Mouse (Mus musculus) forebrain, embryonic 12.5 days (tissue): ENCODE measurements around the gene Prkd2. TPM values are rescaled to one million over a fixed set of nuclear protein-coding genes. Genes with fewer than 3 reads are reported as not detected.

Experiments
- ATAC-seq: fragments of 200-750 bp; cut with Nextera tagmentation; 2 replicates; pipeline ENCODE4 v1.8.0; 2017; ENCODE audit warnings: moderate TSS enrichment; ENCODE audit not compliant: low FRiP score
- H3K27ac ChIP-seq: fragments of 300-500 bp; sonication (generic); 2 replicates; pipeline ENCODE4 v1.5.1; 2016; ENCODE audit warnings: mild to moderate bottlenecking
- H3K27me3 ChIP-seq: fragments of 300-500 bp; sonication (generic); 2 replicates; pipeline ENCODE4 v1.6.1; 2016; ENCODE audit warnings: mild to moderate bottlenecking
- H3K36me3 ChIP-seq: fragments of 300-500 bp; sonication (generic); replicated peaks from 2 replicates; pipeline ENCODE4 v1.6.1; 2016; ENCODE audit warnings: mild to moderate bottlenecking
- H3K4me1 ChIP-seq: fragments of 300-500 bp; sonication (generic); 2 replicates; pipeline ENCODE4 v1.6.1; 2016
- H3K4me2 ChIP-seq: fragments of 300-500 bp; sonication (generic); 2 replicates; pipeline ENCODE4 v1.6.1; 2016; ENCODE audit warnings: mild to moderate bottlenecking, moderate library complexity
- H3K4me3 ChIP-seq: fragments of 300-500 bp; sonication (generic); replicated peaks from 2 replicates; pipeline ENCODE4 v1.5.1; 2016; ENCODE audit warnings: mild to moderate bottlenecking
- H3K9ac ChIP-seq: fragments of 300-500 bp; sonication (generic); 2 replicates; pipeline ENCODE4 v1.6.1; 2016; ENCODE audit warnings: mild to moderate bottlenecking
- H3K9me3 ChIP-seq: fragments of 300-500 bp; sonication (generic); 2 replicates; pipeline ENCODE4 v1.6.1; 2016
- WGBS: fragments of 180-500 bp; shearing (Covaris S2); methylation state at CpG from one replicate; pipeline ENCODE4 v1.1.7; 2016; 5-methylcytosine and 5-hydroxymethylcytosine counted together
- polyA plus RNA-seq: library from polyadenylated mRNA; unstranded; fragments of >200 nt; fragmentation: Nextera tagmentation; extraction: Ambion mirVana; gene quantifications from 2 replicates; pipeline ENCODE4 v1.2.1, GENCODE M21; 2016

The Prkd2 gene
- polyA plus RNA-seq, 1 experiment from 2014 or later = 10.9 TPM

- Histone ChIP-seq H3K9ac (0 out of 2 replicates have a peak overlapping the region, but pooled peaks have one; percentile 0), H3K4me3 (peak overlapping the region; percentile 37), H3K27me3 (peaks cover 61% of the 10 kb centered on the region), H3K9me3 (peaks cover 13% of the 10 kb centered on the region), H3K4me1 (peaks cover 15% of the 10 kb centered on the region), H3K27ac (no peak overlapping the region), H3K36me3 (peaks cover 22% of the 10 kb centered on the region), H3K4me2 (peak overlapping the region; percentile 24)
- 11% methylated on average over 64 of the region's 95 CpGs for WGBS
- ATAC-seq = 0 out of 2 replicates have a peak, but pooled peaks have one; percentile 36
These were observed 42.6 kb downstream of the Prkd2 start for GRCm38 (mm10) chr7:16885271-16885776.

- H3K4me1 ChIP-seq = peaks cover 15% of the 10 kb centered on the region
- H3K9ac ChIP-seq = no peak overlapping the region
- H3K36me3 ChIP-seq = peaks cover 22% of the 10 kb centered on the region
- peaks cover 66% of the 10 kb centered on the region for H3K27me3 ChIP-seq
- H3K9me3 ChIP-seq = peaks cover 13% of the 10 kb centered on the region
- WGBS = 39% methylated on average over 58 of the region's 59 CpGs
- peak overlapping the region; percentile 37 for H3K4me3 ChIP-seq
- ATAC-seq = 0 out of 2 replicates have a peak, but pooled peaks have one; percentile 19
- H3K4me2 ChIP-seq = no peak overlapping the region; the same call in 1 of the 2 replicates
- no peak overlapping the region for H3K27ac ChIP-seq
These were observed 43.2 kb downstream of the Prkd2 start for GRCm38 (mm10) chr7:16885905-16886304.

DNA sequence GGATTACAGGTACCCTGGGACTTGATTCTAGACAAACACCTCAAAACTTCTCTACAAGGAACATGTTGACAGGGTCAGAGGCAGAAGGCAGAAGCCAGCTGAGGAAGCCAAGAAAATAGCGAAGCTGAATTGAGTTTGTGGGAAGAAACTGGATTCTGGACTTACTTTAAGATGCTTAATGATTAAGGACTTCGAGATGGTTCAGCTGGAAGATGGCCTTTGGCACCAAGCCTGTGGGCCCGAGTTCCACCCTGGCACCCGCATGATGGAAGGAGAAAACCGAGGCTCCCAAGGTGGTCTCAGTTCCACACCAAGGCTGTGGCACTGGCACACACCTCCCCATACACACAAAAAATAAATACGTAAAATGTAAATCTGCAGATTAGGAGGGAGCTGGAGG, 47.8 kb downstream of the Prkd2 start:
- 39% methylated on average over 6 of the region's 6 CpGs for WGBS
- H3K4me2 ChIP-seq = peak overlapping the region; percentile 62
- H3K9me3 ChIP-seq = peaks cover 10% of the 10 kb centered on the region
- peaks cover 73% of the 10 kb centered on the region for H3K27me3 ChIP-seq
- H3K4me1 ChIP-seq = peaks cover 46% of the 10 kb centered on the region
- 0 out of 2 replicates have a peak overlapping the region, but pooled peaks have one; percentile 30 for H3K4me3 ChIP-seq
- no peak for ATAC-seq
- H3K9ac ChIP-seq = 0 out of 2 replicates have a peak overlapping the region, but pooled peaks have one; percentile 0
- peaks cover 12% of the 10 kb centered on the region for H3K36me3 ChIP-seq
- H3K27ac ChIP-seq = peak overlapping the region; percentile 25; the same call in 1 of the 2 replicates

- ATAC-seq = no peak
- H3K27me3 ChIP-seq = peaks cover 68% of the 10 kb centered on the region
- peaks cover 6% of the 10 kb centered on the region for H3K9me3 ChIP-seq
- H3K36me3 ChIP-seq = peaks cover 9% of the 10 kb centered on the region
- 0 out of 2 replicates have a peak overlapping the region, but pooled peaks have one; percentile 57 for H3K27ac ChIP-seq
- 0 out of 2 replicates have a peak overlapping the region, but pooled peaks have one; percentile 0 for H3K9ac ChIP-seq
- H3K4me1 ChIP-seq = peaks cover 47% of the 10 kb centered on the region
- 3% methylated on average over 20 of the region's 23 CpGs for WGBS
- H3K4me3 ChIP-seq = 0 out of 2 replicates have a peak overlapping the region, but pooled peaks have one; percentile 30
- peak overlapping the region; percentile 62 for H3K4me2 ChIP-seq
These were observed 48.2 kb downstream of the Prkd2 start for GRCm38 (mm10) chr7:16890944-16891343.

DNA sequence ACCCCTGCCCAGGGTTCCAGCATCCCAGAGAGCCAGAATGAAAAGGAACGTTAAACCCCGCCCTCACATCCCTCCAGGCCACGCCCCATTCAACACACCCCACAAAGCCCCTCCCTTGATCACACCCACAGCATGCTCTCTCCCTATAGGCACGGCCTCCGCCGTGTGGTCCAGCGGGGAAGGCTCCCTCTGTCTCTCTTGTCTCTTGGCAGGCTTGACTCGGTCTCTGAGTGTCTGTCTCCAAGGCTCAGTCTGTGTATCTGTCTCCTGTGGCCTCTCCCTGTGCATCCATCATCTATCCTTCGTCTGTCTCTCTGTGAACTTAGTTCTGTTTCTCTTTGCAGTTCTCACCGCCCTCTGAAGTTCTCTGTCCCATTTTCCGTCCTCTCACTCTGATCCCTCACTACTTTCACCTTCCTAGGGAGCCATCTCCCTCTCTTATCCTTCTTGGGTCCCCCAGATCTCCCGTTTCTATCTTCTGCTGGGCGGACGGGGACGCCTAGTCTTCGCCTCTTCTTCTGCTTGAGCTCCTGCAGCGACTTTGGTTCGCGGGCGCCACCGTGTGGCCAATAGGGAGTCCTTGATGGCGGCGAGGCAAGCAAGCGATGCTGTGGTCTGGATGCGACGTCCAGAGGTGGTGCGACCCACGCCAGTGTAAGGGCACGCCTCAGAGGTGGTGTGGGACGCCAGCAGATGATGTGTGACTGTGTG, 49.1 kb downstream of the Prkd2 start, which contains the start of gene Gng8:
Gng8 (plus strand) TSS at position 146 of the 711 bp plus-strand sequence.
- H3K9me3 ChIP-seq = no peaks in the 10 kb centered on the region
- peaks cover 60% of the 10 kb centered on the region for H3K27me3 ChIP-seq
- peak; percentile 74 for ATAC-seq
- H3K36me3 ChIP-seq = peaks cover under 1% of the 10 kb centered on the region; the same call in 1 of the 2 replicates
- peak within 1 kb of the TSS; percentile 57 for H3K27ac ChIP-seq
- peaks cover 47% of the 10 kb centered on the region for H3K4me1 ChIP-seq
- peak within 1 kb of the TSS; percentile 62 for H3K4me2 ChIP-seq
- peak within 1 kb of the TSS; percentile 26; the same call in 1 of the 2 replicates for H3K9ac ChIP-seq
- under 1% methylated on average over 30 of the region's 30 CpGs for WGBS
- peak within 1 kb of the TSS; percentile 30 for H3K4me3 ChIP-seq

DNA sequence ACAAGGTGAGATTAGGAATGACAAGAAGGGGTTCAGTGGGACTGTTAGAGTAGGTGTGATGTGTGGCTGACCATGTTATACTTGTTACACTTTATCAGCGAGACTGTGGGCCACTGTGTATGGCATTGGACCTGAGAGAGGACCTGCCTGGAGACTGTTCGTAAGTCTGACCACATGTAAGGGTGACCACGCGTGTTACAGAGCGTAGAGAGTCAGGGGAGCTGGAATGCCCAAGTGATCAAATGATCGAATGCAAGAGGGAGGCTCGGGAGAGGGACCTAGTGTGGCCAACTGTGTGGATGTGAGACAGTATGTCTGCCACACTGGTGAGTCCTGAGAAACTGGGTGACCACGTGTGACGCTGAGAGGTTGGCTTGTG, 49.6 kb downstream of the Prkd2 start:
- peak overlapping the region; percentile 62; the same call in 1 of the 2 replicates for H3K4me2 ChIP-seq
- no peaks in the 10 kb centered on the region for H3K9me3 ChIP-seq
- H3K27ac ChIP-seq = no peak overlapping the region
- H3K4me3 ChIP-seq = peak overlapping the region; percentile 30
- H3K36me3 ChIP-seq = no peaks in the 10 kb centered on the region
- H3K27me3 ChIP-seq = peaks cover 59% of the 10 kb centered on the region
- H3K9ac ChIP-seq = no peak overlapping the region
- H3K4me1 ChIP-seq = peaks cover 47% of the 10 kb centered on the region
- ATAC-seq = no peak; the same call in 1 of the 2 replicates
- WGBS = 39% methylated on average over 9 of the region's 9 CpGs

DNA sequence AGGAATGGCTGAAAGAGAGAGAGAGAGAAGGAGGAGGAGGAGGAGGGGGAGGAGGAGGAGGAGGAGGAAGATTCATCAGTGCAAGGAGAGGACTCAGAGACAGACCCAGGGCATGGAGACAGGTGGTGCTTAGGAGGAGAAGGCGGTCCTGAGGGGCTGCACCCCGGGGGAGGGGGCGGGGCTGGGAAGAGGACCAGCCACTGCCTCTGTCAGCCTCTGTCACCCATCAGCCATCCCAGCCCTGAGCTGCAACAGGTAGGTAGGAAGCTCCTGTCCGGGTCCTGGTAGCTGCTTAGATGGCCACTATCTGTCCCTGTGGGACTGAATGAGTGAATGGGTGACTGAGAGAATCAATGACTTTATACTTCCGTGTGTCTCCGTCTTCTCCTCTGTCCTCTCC, 50.9 kb downstream of the Prkd2 start:
- peak overlapping the region; percentile 62 for H3K4me2 ChIP-seq
- H3K9ac ChIP-seq = peak overlapping the region; percentile 40
- no peak for ATAC-seq
- H3K4me1 ChIP-seq = peaks cover 47% of the 10 kb centered on the region
- no peaks in the 10 kb centered on the region for H3K9me3 ChIP-seq
- peak overlapping the region; percentile 76 for H3K27ac ChIP-seq
- whole genome bisulfite sequencing = 10% methylated on average over 5 of the region's 6 CpGs
- H3K36me3 ChIP-seq = no peaks in the 10 kb centered on the region
- H3K27me3 ChIP-seq = peaks cover 49% of the 10 kb centered on the region
- peak overlapping the region; percentile 11; the same call in 1 of the 2 replicates for H3K4me3 ChIP-seq

DNA sequence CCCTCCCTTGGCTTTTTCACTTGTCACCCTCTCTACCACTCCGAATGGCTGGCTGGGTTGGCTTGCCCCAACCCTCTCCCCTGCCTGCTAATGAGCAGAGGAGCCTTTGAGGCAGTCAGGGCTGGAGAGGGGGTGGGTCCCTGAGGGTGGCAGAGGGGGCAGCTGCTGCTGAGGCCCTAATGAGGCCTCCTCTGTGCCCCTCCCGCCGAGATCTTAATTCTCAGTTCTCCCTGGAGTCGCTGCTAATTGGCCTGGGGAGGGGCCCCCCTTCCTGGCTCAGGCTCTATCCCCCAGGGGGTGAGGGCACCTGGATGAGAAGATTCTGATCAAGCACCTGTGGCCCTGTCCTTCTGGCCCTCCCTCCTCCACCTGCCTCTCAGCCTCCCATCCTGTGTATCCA, 51.6 kb downstream of the Prkd2 start:
- peak overlapping the region; percentile 62 for H3K4me2 ChIP-seq
- no peaks in the 10 kb centered on the region for H3K9me3 ChIP-seq
- H3K27me3 ChIP-seq = peaks cover 44% of the 10 kb centered on the region
- peaks cover 47% of the 10 kb centered on the region for H3K4me1 ChIP-seq
- peak overlapping the region; percentile 76 for H3K27ac ChIP-seq
- 0 out of 2 replicates have a peak overlapping the region, but pooled peaks have one; percentile 21 for H3K9ac ChIP-seq
- H3K4me3 ChIP-seq = peak overlapping the region; percentile 28
- 0% methylated on average over 4 of the region's 4 CpGs for WGBS
- H3K36me3 ChIP-seq = no peaks in the 10 kb centered on the region
- peak; percentile 74 for ATAC-seq

DNA sequence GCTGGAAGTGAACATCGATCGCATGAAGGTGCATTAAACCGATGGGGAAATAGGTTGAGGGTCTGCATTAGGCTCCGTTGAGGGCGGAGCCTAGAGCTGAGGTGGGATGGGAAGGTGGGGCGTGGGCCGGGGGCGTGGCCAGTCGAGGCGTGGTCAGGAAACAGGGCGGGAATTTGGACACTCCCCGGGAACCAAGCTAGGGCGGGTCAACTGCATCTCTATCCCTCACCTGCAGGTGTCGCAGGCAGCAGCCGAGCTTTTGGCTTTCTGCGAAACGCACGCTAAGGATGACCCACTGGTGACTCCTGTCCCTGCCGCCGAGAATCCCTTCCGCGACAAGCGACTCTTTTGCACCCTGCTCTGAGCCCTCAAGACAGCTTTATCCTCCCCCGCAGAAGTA, 52.3 kb downstream of the Prkd2 start:
- ATAC-seq = peak; percentile 40
- peak overlapping the region; percentile 28 for H3K4me3 ChIP-seq
- peak overlapping the region; percentile 62 for H3K4me2 ChIP-seq
- H3K27ac ChIP-seq = peak overlapping the region; percentile 76
- H3K9me3 ChIP-seq = no peaks in the 10 kb centered on the region
- peaks cover 51% of the 10 kb centered on the region for H3K4me1 ChIP-seq
- no peaks in the 10 kb centered on the region for H3K36me3 ChIP-seq
- H3K27me3 ChIP-seq = peaks cover 40% of the 10 kb centered on the region
- 0 out of 2 replicates have a peak overlapping the region, but pooled peaks have one; percentile 29 for H3K9ac ChIP-seq
- 1% methylated on average over 23 of the region's 24 CpGs for WGBS

DNA sequence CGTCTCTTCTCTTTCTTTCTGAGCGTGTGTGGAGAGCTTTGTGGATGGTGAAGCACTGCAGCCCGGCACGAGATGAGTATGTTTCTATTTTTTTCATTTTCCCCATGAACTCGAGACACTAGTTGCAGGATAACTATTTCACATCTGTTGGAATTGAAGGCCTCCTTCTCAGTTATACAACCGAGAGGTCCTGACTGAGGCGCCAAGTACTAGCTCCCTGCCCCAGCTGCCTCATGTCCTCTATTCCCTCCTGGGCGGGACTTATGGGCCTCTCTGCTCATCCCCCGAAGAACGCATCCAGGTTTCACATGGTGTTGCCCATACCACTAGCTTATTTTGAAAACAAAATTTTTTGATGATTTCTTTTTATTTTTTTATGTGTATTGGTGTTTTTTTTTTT, 52.8 kb downstream of the Prkd2 start:
- Histone ChIP-seq H3K36me3 (no peaks in the 10 kb centered on the region), H3K4me3 (peak overlapping the region; percentile 28), H3K27ac (no peak overlapping the region), H3K9me3 (no peaks in the 10 kb centered on the region), H3K4me1 (peaks cover 55% of the 10 kb centered on the region), H3K9ac (0 out of 2 replicates have a peak overlapping the region, but pooled peaks have one; percentile 29), H3K4me2 (peak overlapping the region; percentile 62), H3K27me3 (peaks cover 36% of the 10 kb centered on the region)
- WGBS = 32% methylated on average over 10 of the region's 10 CpGs
- ATAC-seq = no peak

GRCm38 (mm10) chr7:16900526-16900925, 57.8 kb downstream of the Prkd2 start:
- WGBS = 20% methylated on average over 5 of the region's 5 CpGs
- H3K9ac ChIP-seq = peak overlapping the region; percentile 1; the same call in 1 of the 2 replicates
- no peak overlapping the region for H3K4me2 ChIP-seq
- peak overlapping the region; percentile 47 for H3K27ac ChIP-seq
- peaks cover 16% of the 10 kb centered on the region for H3K4me1 ChIP-seq
- H3K27me3 ChIP-seq = no peaks in the 10 kb centered on the region; the same call in 1 of the 2 replicates
- no peaks in the 10 kb centered on the region for H3K9me3 ChIP-seq
- no peak for ATAC-seq
- no peak overlapping the region for H3K4me3 ChIP-seq
- H3K36me3 ChIP-seq = no peaks in the 10 kb centered on the region

- Histone ChIP-seq H3K4me2 (no peak overlapping the region), H3K27me3 (no peaks in the 10 kb centered on the region; the same call in 1 of the 2 replicates), H3K27ac (no peak overlapping the region), H3K36me3 (no peaks in the 10 kb centered on the region), H3K4me1 (peaks cover 31% of the 10 kb centered on the region), H3K4me3 (no peak overlapping the region), H3K9ac (no peak overlapping the region), H3K9me3 (no peaks in the 10 kb centered on the region)
- ATAC-seq = no peak
- 73% methylated on average over 2 of the region's 2 CpGs for WGBS
These were observed 60.8 kb downstream of the Prkd2 start for GRCm38 (mm10) chr7:16903439-16903955.
